Mouse (Mus musculus): ENCODE measurements at regions not wholly inside any gene's neighbourhood (a gene's known extent, or its start where the extent isn't known, plus 50 kb on each side); places are given as distances from the start of the nearest gene placed in this dataset.

DNA sequence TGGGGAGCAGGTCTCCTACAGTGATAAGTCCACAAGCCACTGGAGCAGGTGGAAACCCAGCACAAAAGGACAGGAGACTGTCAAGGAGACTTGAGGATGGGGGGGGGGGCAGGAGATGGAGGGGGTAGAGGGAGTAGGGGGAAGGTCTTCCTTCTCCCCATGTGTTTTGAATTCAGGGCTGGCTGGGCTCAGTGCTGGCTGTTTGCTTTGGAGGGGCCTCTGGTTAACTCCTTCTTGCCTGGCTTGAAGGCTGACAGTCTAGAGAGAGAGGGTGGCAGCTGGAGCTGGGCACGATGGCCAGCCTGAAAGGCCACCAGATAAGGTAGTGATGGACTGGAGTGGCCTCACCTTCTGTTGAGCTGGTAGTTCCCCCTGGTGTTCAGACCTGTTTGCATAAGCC lies 120.0 kb upstream of the Gm26897 start:
- WGBS, result 29% methylated on average over 1 of the region's 1 CpGs
- Histone ChIP-seq H3K9me3 (ENCODE audit: low read length) (no peaks in the 10 kb centered on the region), H3K4me2 (replicated peaks; ENCODE audit: low read depth, low read length) (no peak overlapping the region), H3K27me3 (replicated peaks; ENCODE audit: insufficient read depth, low read length) (no peaks in the 10 kb centered on the region), H3K4me3 (ENCODE audit: low read depth, low read length) (no peak overlapping the region), H3K4me1 (ENCODE audit: insufficient read depth, low read depth, low read length) (no peaks in the 10 kb centered on the region), H3K9ac (replicated peaks; ENCODE audit: low read depth) (no peak overlapping the region), H3K27ac (ENCODE audit: low read length) (no peak overlapping the region), H3K36me3 (ENCODE audit: insufficient read depth, low read length) (no peaks in the 10 kb centered on the region)
- no peak for DNase-seq (ENCODE audit: low spot score)
- no peak for ATAC-seq
- no peak for TF ChIP-seq EP300 (IDR thresholded peaks at IDR 0.05)
- TF ChIP-seq CTCF (IDR thresholded peaks at IDR 0.05), result peak; percentile 23

DNA sequence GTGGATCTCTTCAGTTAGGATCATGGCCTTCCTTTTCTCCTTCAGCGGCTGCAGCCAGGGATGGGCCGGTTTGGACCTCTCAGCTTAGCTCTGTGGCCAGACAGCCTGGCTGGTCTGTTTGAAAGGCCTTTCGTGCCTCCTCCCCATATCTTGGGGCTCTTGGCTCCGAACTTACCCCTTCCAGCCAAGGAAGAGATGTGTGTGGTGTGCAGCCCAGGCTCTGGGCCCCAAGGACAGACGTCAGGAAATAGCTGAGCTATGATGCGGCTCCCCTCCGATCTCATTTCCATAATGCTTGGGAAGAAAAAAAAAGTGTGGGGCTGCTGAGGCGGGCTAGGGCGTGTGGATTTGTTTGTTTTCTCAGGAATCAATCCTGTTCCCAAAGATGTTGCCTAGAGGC lies 113.8 kb upstream of the Gm26897 start:
- TF ChIP-seq EP300 (IDR thresholded peaks at IDR 0.05) (no peak), CTCF (IDR thresholded peaks at IDR 0.05) (no peak)
- Histone ChIP-seq H3K9me3 (ENCODE audit: low read length) (no peaks in the 10 kb centered on the region), H3K4me2 (replicated peaks; ENCODE audit: low read depth, low read length) (no peak overlapping the region), H3K36me3 (ENCODE audit: insufficient read depth, low read length) (no peaks in the 10 kb centered on the region), H3K4me1 (ENCODE audit: insufficient read depth, low read depth, low read length) (no peaks in the 10 kb centered on the region), H3K9ac (replicated peaks; ENCODE audit: low read depth) (no peak overlapping the region), H3K4me3 (ENCODE audit: low read depth, low read length) (no peak overlapping the region), H3K27me3 (replicated peaks; ENCODE audit: insufficient read depth, low read length) (no peaks in the 10 kb centered on the region), H3K27ac (ENCODE audit: low read length) (no peak overlapping the region)
- WGBS, result 29% methylated on average over 9 of the region's 9 CpGs
- ATAC-seq, result peak; percentile 83
- DNase-seq (ENCODE audit: low spot score), result peak; percentile 54

- Histone ChIP-seq H3K4me3 (ENCODE audit: low read depth, low read length) (no peak overlapping the region), H3K27me3 (replicated peaks; ENCODE audit: insufficient read depth, low read length) (no peaks in the 10 kb centered on the region), H3K4me2 (replicated peaks; ENCODE audit: low read depth, low read length) (no peak overlapping the region), H3K4me1 (ENCODE audit: insufficient read depth, low read depth, low read length) (no peaks in the 10 kb centered on the region), H3K27ac (ENCODE audit: low read length) (no peak overlapping the region), H3K9ac (replicated peaks; ENCODE audit: low read depth) (no peak overlapping the region), H3K9me3 (ENCODE audit: low read length) (no peaks in the 10 kb centered on the region), H3K36me3 (ENCODE audit: insufficient read depth, low read length) (no peaks in the 10 kb centered on the region)
- TF ChIP-seq CTCF (IDR thresholded peaks at IDR 0.05), result no peak
- no peak for TF ChIP-seq EP300 (IDR thresholded peaks at IDR 0.05)
- no peak for ATAC-seq
- whole genome bisulfite sequencing, result 70% methylated on average over 6 of the region's 6 CpGs
- no peak for DNase-seq (ENCODE audit: low spot score)
Measured at GRCm38 (mm10) chr5:111620626-111621025, 113.1 kb upstream of the Gm26897 start.

GRCm38 (mm10) chr5:111622481-111622880 lies 111.2 kb upstream of the Gm26897 start:
- Histone ChIP-seq H3K27me3 (replicated peaks; ENCODE audit: insufficient read depth, low read length) (no peaks in the 10 kb centered on the region), H3K9ac (replicated peaks; ENCODE audit: low read depth) (no peak overlapping the region), H3K27ac (ENCODE audit: low read length) (no peak overlapping the region), H3K4me1 (ENCODE audit: insufficient read depth, low read depth, low read length) (no peaks in the 10 kb centered on the region), H3K4me2 (replicated peaks; ENCODE audit: low read depth, low read length) (no peak overlapping the region), H3K9me3 (ENCODE audit: low read length) (no peaks in the 10 kb centered on the region), H3K36me3 (ENCODE audit: insufficient read depth, low read length) (no peaks in the 10 kb centered on the region), H3K4me3 (ENCODE audit: low read depth, low read length) (no peak overlapping the region)
- no peak for TF ChIP-seq CTCF (IDR thresholded peaks at IDR 0.05)
- no peak for TF ChIP-seq EP300 (IDR thresholded peaks at IDR 0.05)
- ATAC-seq (no peak), DNase-seq (ENCODE audit: low spot score) (no peak)
- 59% methylated on average over 5 of the region's 5 CpGs for WGBS

- no peaks in the 10 kb centered on the region for H3K27me3 ChIP-seq (replicated peaks; ENCODE audit: insufficient read depth, low read length)
- H3K4me2 ChIP-seq (replicated peaks; ENCODE audit: low read depth, low read length), result no peak overlapping the region
- no peak for DNase-seq (ENCODE audit: low spot score)
- no peak overlapping the region for H3K27ac ChIP-seq (ENCODE audit: low read length)
- WGBS, result 28% methylated on average over 6 of the region's 6 CpGs
- ATAC-seq, result peak; percentile 27; the same call in 1 of the 2 replicates
- H3K4me1 ChIP-seq (ENCODE audit: insufficient read depth, low read depth, low read length), result no peaks in the 10 kb centered on the region
- no peak overlapping the region for H3K9ac ChIP-seq (replicated peaks; ENCODE audit: low read depth)
- TF ChIP-seq EP300 (IDR thresholded peaks at IDR 0.05) (no peak), CTCF (IDR thresholded peaks at IDR 0.05) (no peak)
- no peak overlapping the region for H3K4me3 ChIP-seq (ENCODE audit: low read depth, low read length)
- H3K9me3 ChIP-seq (ENCODE audit: low read length), result no peaks in the 10 kb centered on the region
- no peaks in the 10 kb centered on the region for H3K36me3 ChIP-seq (ENCODE audit: insufficient read depth, low read length)
Measured at GRCm38 (mm10) chr5:111626273-111626798, 107.4 kb upstream of the Gm26897 start.

DNA sequence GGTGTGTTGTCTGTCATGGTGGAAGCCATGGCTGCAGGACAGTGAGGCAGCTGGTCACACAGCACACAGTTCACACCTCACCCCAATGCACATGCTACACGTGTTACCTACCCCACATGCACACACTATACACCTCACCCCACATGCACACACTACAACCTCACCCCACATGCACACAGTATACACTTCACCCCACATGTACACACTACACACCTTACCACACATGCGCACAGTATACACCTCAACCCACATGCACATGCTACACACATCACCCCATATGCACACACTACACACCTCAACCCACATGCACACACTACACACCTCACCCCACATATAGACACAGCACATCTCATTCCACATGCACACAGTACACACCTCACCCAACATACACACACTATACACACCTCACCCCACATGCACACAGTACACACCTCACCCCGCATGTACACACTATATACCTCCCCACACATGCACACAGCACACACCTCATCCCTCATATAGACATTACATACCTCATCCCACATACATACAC lies 103.3 kb upstream of the Gm26897 start:
- Histone ChIP-seq H3K4me1 (ENCODE audit: insufficient read depth, low read depth, low read length) (no peaks in the 10 kb centered on the region), H3K9ac (replicated peaks; ENCODE audit: low read depth) (no peak overlapping the region), H3K36me3 (ENCODE audit: insufficient read depth, low read length) (no peaks in the 10 kb centered on the region), H3K4me2 (replicated peaks; ENCODE audit: low read depth, low read length) (no peak overlapping the region), H3K27ac (ENCODE audit: low read length) (no peak overlapping the region), H3K4me3 (ENCODE audit: low read depth, low read length) (no peak overlapping the region), H3K9me3 (ENCODE audit: low read length) (no peaks in the 10 kb centered on the region), H3K27me3 (replicated peaks; ENCODE audit: insufficient read depth, low read length) (no peaks in the 10 kb centered on the region)
- no peak for ATAC-seq
- DNase-seq (ENCODE audit: low spot score), result no peak
- no peak for TF ChIP-seq CTCF (IDR thresholded peaks at IDR 0.05)
- TF ChIP-seq EP300 (IDR thresholded peaks at IDR 0.05), result no peak
- WGBS, result 91% methylated on average over 3 of the region's 3 CpGs

Measured in lung, postnatal 0 days (tissue).